Mouse (Mus musculus) forebrain, embryonic 16.5 days (tissue): ENCODE measurements around the gene Plcxd3. TPM values are rescaled to one million over a fixed set of nuclear protein-coding genes. Genes with fewer than 3 reads are reported as not detected.

ENCODE experiments used
- ATAC-seq: fragments of 200-750 bp; cut with Nextera tagmentation; 2 replicates; pipeline ENCODE4 v1.8.0; 2017; ENCODE audit warnings: mild to moderate bottlenecking, moderate library complexity
- H3K27ac ChIP-seq: fragments of 300-500 bp; sonication (generic); 2 replicates; pipeline ENCODE4 v1.5.1; 2014; ENCODE audit warnings: low read length, control low read depth
- H3K27me3 ChIP-seq: fragments of 300-500 bp; sonication (generic); replicated peaks from 2 replicates; pipeline ENCODE4 v1.6.1; 2014; ENCODE audit warnings: low read length; ENCODE audit not compliant: control insufficient read depth, insufficient read depth
- H3K36me3 ChIP-seq: fragments of 300-500 bp; sonication (generic); 2 replicates; pipeline ENCODE4 v1.6.1; 2014; ENCODE audit not compliant: control insufficient read depth, insufficient read depth
- H3K4me1 ChIP-seq: fragments of 300-500 bp; sonication (generic); replicated peaks from 2 replicates; pipeline ENCODE4 v1.6.1; 2014; ENCODE audit warnings: low read length; ENCODE audit not compliant: control insufficient read depth, insufficient read depth
- H3K4me2 ChIP-seq: fragments of 300-500 bp; sonication (generic); 2 replicates; pipeline ENCODE4 v1.6.1; 2014; ENCODE audit warnings: mild to moderate bottlenecking, low read length, control low read depth
- H3K4me3 ChIP-seq: fragments of 300-500 bp; sonication (generic); replicated peaks from 2 replicates; pipeline ENCODE4 v1.5.1; 2014; ENCODE audit warnings: mild to moderate bottlenecking, low read length, control low read depth
- H3K9ac ChIP-seq: fragments of 300-500 bp; sonication (generic); replicated peaks from 2 replicates; pipeline ENCODE4 v1.6.1; 2014; ENCODE audit warnings: low read depth, low read length, control low read depth
- H3K9me3 ChIP-seq: fragments of 300-500 bp; sonication (generic); 2 replicates; pipeline ENCODE4 v1.6.1; 2016; ENCODE audit warnings: low read length; ENCODE audit not compliant: control insufficient read depth
- WGBS: fragments of 180-500 bp; shearing (Covaris S2); extraction: QIAGEN DNeasy Blood & Tissue Kit; methylation state at CpG from one replicate; pipeline ENCODE4 v1.1.7; 2014; 5-methylcytosine and 5-hydroxymethylcytosine counted together
- polyA plus RNA-seq: library from polyadenylated mRNA; unstranded; fragments of >200 nt; fragmentation: Nextera tagmentation; extraction: Ambion mirVana; gene quantifications from 2 replicates; pipeline ENCODE4 v1.2.1, GENCODE M21; 2015

Plcxd3 gene
- polyA plus RNA-seq, 1 experiment from 2014 or later, result 52.5 TPM

DNA sequence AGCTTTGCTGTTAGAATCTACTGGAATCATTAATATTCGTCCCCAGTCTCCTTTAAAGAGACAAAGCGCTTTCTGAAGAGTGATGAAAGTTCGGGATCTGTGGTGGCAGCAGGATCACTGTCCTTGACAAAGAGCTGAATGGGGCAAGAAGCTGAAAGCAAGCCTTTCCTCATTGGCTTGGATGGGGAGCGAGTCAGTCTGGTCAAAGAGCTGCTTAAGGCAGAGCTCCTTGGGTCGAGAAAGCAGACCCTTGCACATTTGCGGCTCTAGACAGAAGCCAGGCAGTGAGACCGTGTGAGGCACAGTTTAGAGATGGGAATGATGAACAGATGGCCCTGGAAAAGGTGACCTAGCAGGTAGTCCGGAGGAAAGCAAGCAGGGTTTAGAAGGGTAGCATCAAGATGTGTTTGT, 935 bp downstream of the Plcxd3 start:
- Histone ChIP-seq H3K4me3 (peak overlapping the region; percentile 65), H3K27ac (no peak overlapping the region), H3K4me2 (peak overlapping the region; percentile 74), H3K27me3 (no peaks in the 10 kb centered on the region), H3K4me1 (peaks cover 16% of the 10 kb centered on the region; the same call in 1 of the 2 replicates), H3K9me3 (no peaks in the 10 kb centered on the region), H3K9ac (peak overlapping the region; percentile 72), H3K36me3 (no peaks in the 10 kb centered on the region)
- 6% methylated on average over 8 of the region's 8 CpGs for whole genome bisulfite sequencing
- peak; percentile 15; the same call in 1 of the 2 replicates for ATAC-seq

DNA sequence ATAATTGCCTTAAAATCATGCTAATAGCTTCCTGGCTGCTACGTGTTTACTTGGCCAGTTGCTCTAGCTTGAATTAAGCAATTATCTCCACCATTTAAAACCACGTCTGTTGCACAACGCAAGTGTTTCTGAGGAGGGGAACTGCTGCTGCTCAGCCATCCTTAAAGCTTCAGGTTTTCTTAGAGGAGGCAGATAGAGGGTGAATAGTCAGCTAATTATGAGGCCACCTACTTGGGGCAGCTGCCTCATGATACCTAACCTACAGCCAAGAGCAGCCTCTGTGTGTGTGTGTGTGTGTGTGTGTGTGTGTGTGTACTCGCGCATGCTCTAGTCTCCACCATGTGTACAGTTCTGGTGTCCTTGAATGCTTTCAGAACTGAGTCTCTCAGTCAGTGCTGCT, 3.5 kb downstream of the Plcxd3 start:
- Histone ChIP-seq H3K4me3 (no peak overlapping the region), H3K27me3 (no peaks in the 10 kb centered on the region), H3K9ac (no peak overlapping the region), H3K36me3 (no peaks in the 10 kb centered on the region), H3K4me1 (peaks cover 16% of the 10 kb centered on the region; the same call in 1 of the 2 replicates), H3K4me2 (peak overlapping the region; percentile 13; the same call in 1 of the 2 replicates), H3K27ac (no peak overlapping the region), H3K9me3 (no peaks in the 10 kb centered on the region)
- 14% methylated on average over 5 of the region's 5 CpGs for WGBS
- ATAC-seq, result peak; percentile 34

DNA sequence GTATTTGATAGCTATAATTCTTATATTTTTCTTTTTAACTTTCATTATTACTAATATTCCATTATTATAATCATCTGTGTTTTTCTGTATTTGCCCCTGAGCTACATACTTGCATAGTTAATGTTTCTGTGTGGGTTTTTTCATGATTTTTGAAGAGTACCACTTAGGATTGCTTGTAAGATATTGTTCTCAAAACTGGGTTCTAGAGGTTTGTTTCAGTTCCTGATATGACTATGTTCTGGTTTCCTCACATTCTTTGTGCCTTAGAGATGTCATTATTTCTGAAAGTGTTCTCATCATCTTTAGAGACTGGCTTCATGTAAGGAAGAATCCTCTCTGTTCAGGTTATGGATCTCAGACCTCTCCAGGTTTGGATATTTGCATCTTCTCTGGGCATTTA, 12.5 kb downstream of the Plcxd3 start:
- no peak overlapping the region for H3K9ac ChIP-seq
- ATAC-seq, result no peak
- no peaks in the 10 kb centered on the region for H3K27me3 ChIP-seq
- no peaks in the 10 kb centered on the region for H3K4me1 ChIP-seq
- H3K36me3 ChIP-seq, result no peaks in the 10 kb centered on the region
- no peak overlapping the region for H3K4me2 ChIP-seq
- no peaks in the 10 kb centered on the region for H3K9me3 ChIP-seq
- H3K4me3 ChIP-seq, result no peak overlapping the region
- H3K27ac ChIP-seq, result no peak overlapping the region

DNA sequence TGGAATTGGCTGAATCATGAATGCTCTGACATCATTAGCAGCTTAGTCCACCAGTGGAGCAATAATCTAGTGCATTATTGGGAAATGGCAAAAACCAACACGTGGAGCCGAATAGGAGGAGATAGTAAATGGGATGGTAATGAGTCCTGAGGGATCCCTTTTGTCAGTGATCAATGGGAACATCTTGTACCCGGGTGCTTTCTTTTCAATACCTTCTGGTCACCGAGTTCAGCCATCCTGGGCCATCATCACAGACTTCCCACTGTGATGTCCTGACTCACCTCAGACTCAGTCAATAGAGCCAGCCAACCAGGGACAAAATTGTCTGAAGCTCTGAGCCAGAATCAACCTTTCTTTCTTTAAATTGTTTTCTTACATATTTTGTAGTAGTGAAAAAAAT, 24.8 kb downstream of the Plcxd3 start:
- ATAC-seq, result no peak
- no peaks in the 10 kb centered on the region for H3K36me3 ChIP-seq
- no peak overlapping the region for H3K4me2 ChIP-seq
- no peak overlapping the region for H3K4me3 ChIP-seq
- no peaks in the 10 kb centered on the region for H3K4me1 ChIP-seq
- WGBS, result 10% methylated on average over 4 of the region's 4 CpGs
- no peak overlapping the region for H3K27ac ChIP-seq
- no peaks in the 10 kb centered on the region for H3K27me3 ChIP-seq
- no peaks in the 10 kb centered on the region for H3K9me3 ChIP-seq
- no peak overlapping the region for H3K9ac ChIP-seq

DNA sequence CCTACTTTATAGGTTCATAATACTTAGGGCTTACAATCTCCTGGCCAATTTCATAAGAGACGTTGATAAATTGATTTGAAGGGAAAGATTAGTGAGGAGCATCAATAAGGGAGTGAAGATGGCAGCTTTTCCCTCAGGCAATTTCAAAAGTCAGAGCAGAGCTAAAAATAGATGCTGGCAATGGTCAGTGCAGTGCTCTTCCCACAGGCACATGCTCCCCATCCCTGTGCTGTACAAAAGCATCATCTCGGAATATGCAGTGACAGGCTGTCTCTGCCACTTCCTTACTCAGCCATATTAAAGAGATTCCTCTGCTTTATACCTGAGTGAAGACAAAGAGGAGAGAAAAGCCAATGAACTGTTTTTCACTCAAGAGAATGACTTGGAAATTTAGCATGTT, 36.0 kb downstream of the Plcxd3 start:
- Histone ChIP-seq H3K9me3 (no peaks in the 10 kb centered on the region), H3K36me3 (no peaks in the 10 kb centered on the region), H3K27me3 (no peaks in the 10 kb centered on the region), H3K27ac (no peak overlapping the region), H3K4me2 (no peak overlapping the region), H3K4me3 (no peak overlapping the region), H3K9ac (no peak overlapping the region), H3K4me1 (no peaks in the 10 kb centered on the region)
- WGBS, result 45% methylated on average over 2 of the region's 2 CpGs
- no peak for ATAC-seq

DNA sequence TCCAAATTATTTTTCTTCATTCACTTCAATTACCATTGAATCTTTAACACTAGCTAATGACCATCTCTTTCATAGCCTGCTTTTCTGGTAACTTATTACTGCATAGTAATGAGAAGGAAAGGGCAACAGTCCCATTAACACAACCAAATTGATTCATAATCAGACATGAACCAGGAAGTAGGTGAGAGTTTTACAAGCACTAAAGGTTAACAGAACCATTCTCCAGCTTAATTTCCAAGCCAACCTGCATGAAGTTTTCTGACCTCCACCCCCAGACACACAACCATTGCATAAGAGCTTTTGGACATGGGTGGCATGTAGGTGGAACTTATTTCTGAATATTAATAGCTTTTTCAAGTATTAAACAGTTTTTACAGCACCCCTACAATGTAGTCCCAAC, 64.8 kb downstream of the Plcxd3 start:
- Histone ChIP-seq H3K27ac (no peak overlapping the region), H3K9me3 (no peaks in the 10 kb centered on the region), H3K27me3 (no peaks in the 10 kb centered on the region), H3K4me1 (no peaks in the 10 kb centered on the region), H3K4me3 (no peak overlapping the region), H3K36me3 (no peaks in the 10 kb centered on the region), H3K4me2 (no peak overlapping the region), H3K9ac (no peak overlapping the region)
- no peak for ATAC-seq

DNA sequence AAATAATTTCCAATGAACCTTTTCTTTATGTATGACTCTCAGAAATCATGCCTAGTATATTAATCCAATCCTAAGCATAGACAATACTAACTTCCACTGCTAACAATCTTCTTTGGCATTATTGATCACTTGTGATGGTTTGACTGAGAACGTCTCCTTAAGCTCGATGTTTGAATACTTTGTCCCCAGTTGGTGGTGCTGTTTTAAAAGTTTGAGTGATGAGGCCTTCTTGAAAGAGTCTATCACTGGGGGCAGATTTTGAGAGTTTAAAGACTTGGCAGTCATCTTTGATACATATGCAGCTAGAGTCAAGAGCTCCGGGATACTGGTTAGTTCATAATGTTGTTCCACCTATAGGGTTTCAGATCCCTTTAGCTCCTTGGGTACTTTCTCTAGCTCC, 120.9 kb downstream of the Plcxd3 start:
- WGBS, result 96% methylated on average over 3 of the region's 3 CpGs
- H3K9ac ChIP-seq, result no peak overlapping the region
- H3K36me3 ChIP-seq, result no peaks in the 10 kb centered on the region
- no peak overlapping the region for H3K4me3 ChIP-seq
- no peaks in the 10 kb centered on the region for H3K9me3 ChIP-seq
- no peak for ATAC-seq
- no peak overlapping the region for H3K27ac ChIP-seq
- no peak overlapping the region for H3K4me2 ChIP-seq
- H3K4me1 ChIP-seq, result no peaks in the 10 kb centered on the region
- no peaks in the 10 kb centered on the region for H3K27me3 ChIP-seq

DNA sequence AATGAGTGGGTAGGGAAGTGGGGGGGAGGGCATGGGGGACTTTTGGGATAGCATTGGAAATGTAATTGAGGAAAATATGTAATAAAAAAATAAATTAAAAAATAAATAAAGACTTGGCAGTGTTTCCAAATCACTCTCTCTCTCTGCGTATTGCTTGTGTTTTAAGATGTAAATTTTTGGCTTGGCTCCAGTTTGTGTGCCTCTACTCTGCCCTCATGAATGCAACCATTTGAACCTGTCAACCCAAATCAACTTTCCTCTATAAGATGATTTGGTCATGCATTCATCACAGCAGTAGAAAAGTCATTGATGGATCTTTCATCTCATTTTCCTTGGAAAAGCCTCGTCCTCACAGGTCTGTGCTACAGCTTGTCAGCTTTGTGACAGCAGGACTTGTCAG, 121.7 kb downstream of the Plcxd3 start:
- Histone ChIP-seq H3K9ac (no peak overlapping the region), H3K27me3 (no peaks in the 10 kb centered on the region), H3K4me2 (no peak overlapping the region), H3K4me1 (no peaks in the 10 kb centered on the region), H3K27ac (no peak overlapping the region), H3K9me3 (no peaks in the 10 kb centered on the region), H3K36me3 (no peaks in the 10 kb centered on the region), H3K4me3 (no peak overlapping the region)
- 63% methylated on average over 2 of the region's 2 CpGs for WGBS
- ATAC-seq, result no peak

DNA sequence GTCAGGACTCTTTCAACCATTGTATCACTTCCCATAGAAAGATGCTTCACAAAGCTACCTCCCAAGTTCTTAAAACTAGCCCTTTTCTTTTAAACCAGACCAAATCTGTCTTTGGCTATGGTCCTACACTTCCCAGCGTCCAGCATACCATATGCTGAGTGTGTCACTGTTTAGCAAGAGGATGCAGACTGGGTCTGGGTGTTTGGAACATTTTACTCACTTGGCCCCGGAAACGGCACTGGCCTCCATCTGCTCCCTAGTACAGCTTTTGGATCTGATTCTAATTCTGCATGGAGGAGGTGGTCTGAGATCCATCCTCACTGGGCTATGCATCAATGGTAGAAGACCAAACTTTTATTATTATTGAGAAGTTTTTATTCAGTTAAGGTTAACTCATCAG, 122.7 kb downstream of the Plcxd3 start:
- H3K9me3 ChIP-seq, result no peaks in the 10 kb centered on the region
- H3K27me3 ChIP-seq, result no peaks in the 10 kb centered on the region
- no peak overlapping the region for H3K27ac ChIP-seq
- H3K36me3 ChIP-seq, result no peaks in the 10 kb centered on the region
- 76% methylated on average over 3 of the region's 3 CpGs for WGBS
- no peak overlapping the region for H3K9ac ChIP-seq
- ATAC-seq, result peak; percentile 47; the same call in 1 of the 2 replicates
- H3K4me1 ChIP-seq, result no peaks in the 10 kb centered on the region
- no peak overlapping the region for H3K4me3 ChIP-seq
- H3K4me2 ChIP-seq, result no peak overlapping the region

DNA sequence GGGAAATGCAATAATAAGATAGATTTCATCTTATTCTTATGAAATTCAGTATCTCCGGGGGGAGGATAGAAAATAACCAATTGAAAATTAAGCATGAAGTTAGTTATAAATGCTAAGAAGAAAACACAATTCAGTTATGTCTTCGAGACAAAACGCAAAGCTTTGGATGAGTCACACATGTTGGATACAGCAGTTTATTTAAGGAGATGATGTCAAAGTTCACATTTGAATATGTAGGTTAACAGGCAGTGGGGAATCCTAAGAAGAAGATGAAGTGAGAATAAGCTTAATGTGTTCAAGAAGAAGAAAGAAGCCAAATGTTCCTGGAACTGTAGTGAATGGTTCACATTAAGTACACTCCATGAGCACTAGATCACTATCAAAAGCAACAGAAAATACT, 128.1 kb downstream of the Plcxd3 start:
- ATAC-seq, result no peak
- Histone ChIP-seq H3K27ac (no peak overlapping the region), H3K4me3 (no peak overlapping the region), H3K9me3 (no peaks in the 10 kb centered on the region), H3K4me1 (no peaks in the 10 kb centered on the region), H3K9ac (no peak overlapping the region), H3K36me3 (no peaks in the 10 kb centered on the region), H3K27me3 (no peaks in the 10 kb centered on the region), H3K4me2 (no peak overlapping the region)
- WGBS, result 94% methylated on average over 3 of the region's 3 CpGs
